Mouse (Mus musculus) midbrain, embryonic 15.5 days (tissue): Measurements from ENCODE around the gene Mcpt2. TPM values are rescaled to one million over a fixed set of nuclear protein-coding genes. Genes with fewer than 3 reads are reported as not detected.
"Not testable (repeated sequence)": the region's sequence is repeated elsewhere in the genome, so short reads cannot be mapped to it uniquely, and the experiment has no call there.

Experiments used
- ATAC-seq: fragments of 200-750 bp; cut with Nextera tagmentation; replicated peaks from 2 replicates; pipeline ENCODE4 v1.8.0; 2017; ENCODE audit warnings: moderate TSS enrichment
- H3K27ac ChIP-seq: fragments of 300-500 bp; sonication (generic); 2 replicates; pipeline ENCODE4 v1.5.1; 2015; ENCODE audit warnings: mild to moderate bottlenecking, inconsistent platforms
- H3K27me3 ChIP-seq: fragments of 300-500 bp; sonication (generic); replicated peaks from 2 replicates; pipeline ENCODE4 v1.6.1; 2015; ENCODE audit warnings: inconsistent platforms
- H3K36me3 ChIP-seq: fragments of 300-500 bp; sonication (generic); replicated peaks from 2 replicates; pipeline ENCODE4 v1.6.1; 2015; ENCODE audit warnings: inconsistent platforms
- H3K4me1 ChIP-seq: fragments of 300-500 bp; sonication (generic); 2 replicates; pipeline ENCODE4 v1.6.1; 2015; ENCODE audit warnings: inconsistent platforms
- H3K4me2 ChIP-seq: fragments of 300-500 bp; sonication (generic); 2 replicates; pipeline ENCODE4 v1.6.1; 2015; ENCODE audit warnings: inconsistent platforms, mild to moderate bottlenecking, moderate library complexity
- H3K4me3 ChIP-seq: fragments of 300-500 bp; sonication (generic); 2 replicates; pipeline ENCODE4 v1.5.1; 2015; ENCODE audit warnings: mild to moderate bottlenecking, inconsistent platforms
- H3K9ac ChIP-seq: fragments of 300-500 bp; sonication (generic); 2 replicates; pipeline ENCODE4 v1.6.1; 2015; ENCODE audit warnings: mild to moderate bottlenecking, inconsistent platforms
- H3K9me3 ChIP-seq: fragments of 300-500 bp; sonication (generic); 2 replicates; pipeline ENCODE4 v1.6.1; 2016; ENCODE audit warnings: inconsistent platforms
- WGBS: fragments of 180-500 bp; shearing (Covaris S2); methylation state at CpG from one replicate; pipeline ENCODE4 v1.1.7; 2015; ENCODE audit warnings: mixed read lengths; 5-methylcytosine and 5-hydroxymethylcytosine counted together
- polyA plus RNA-seq: library from polyadenylated mRNA; unstranded; fragments of >200 nt; fragmentation: Nextera tagmentation; extraction: Ambion mirVana; gene quantifications from 2 replicates; pipeline ENCODE4 v1.2.1, GENCODE M21; 2015

Gene Mcpt2
- not detected in 2 replicates for polyA plus RNA-seq

- 64% methylated on average over 1 of the region's 1 CpGs for WGBS
- H3K9me3 ChIP-seq, ATAC-seq, H3K27ac ChIP-seq, H3K36me3 ChIP-seq, H3K4me3 ChIP-seq, H3K4me1 ChIP-seq, H3K4me2 ChIP-seq, H3K27me3 ChIP-seq, H3K9ac ChIP-seq: not testable (repeated sequence)
These were observed at the start of gene Mcpt2 for GRCm38 (mm10) chr14:56041792-56042191. TSS of gene Mcpt2 (plus strand) at chr14:56042041.

GRCm38 (mm10) chr14:56013147-56013546 is 28.7 kb upstream of the Mcpt2 start:
- H3K4me3 ChIP-seq = no peak overlapping the region
- no peaks in the 10 kb centered on the region for H3K27me3 ChIP-seq
- H3K9ac ChIP-seq = no peak overlapping the region
- no peaks in the 10 kb centered on the region for H3K4me1 ChIP-seq
- ATAC-seq = no peak
- no peaks in the 10 kb centered on the region for H3K9me3 ChIP-seq
- WGBS = 73% methylated on average over 3 of the region's 3 CpGs
- H3K27ac ChIP-seq = no peak overlapping the region
- no peaks in the 10 kb centered on the region for H3K36me3 ChIP-seq
- H3K4me2 ChIP-seq = no peak overlapping the region

- no peak overlapping the region for H3K9ac ChIP-seq
- no peaks in the 10 kb centered on the region for H3K36me3 ChIP-seq
- H3K4me2 ChIP-seq = no peak overlapping the region
- no peak overlapping the region for H3K27ac ChIP-seq
- no peak overlapping the region for H3K4me3 ChIP-seq
- no peaks in the 10 kb centered on the region for H3K4me1 ChIP-seq
- no peaks in the 10 kb centered on the region for H3K27me3 ChIP-seq
- 93% methylated on average over 2 of the region's 2 CpGs for WGBS
- no peaks in the 10 kb centered on the region for H3K9me3 ChIP-seq
- no peak for ATAC-seq
These were observed 27.9 kb upstream of the Mcpt2 start for GRCm38 (mm10) chr14:56013924-56014323.

DNA sequence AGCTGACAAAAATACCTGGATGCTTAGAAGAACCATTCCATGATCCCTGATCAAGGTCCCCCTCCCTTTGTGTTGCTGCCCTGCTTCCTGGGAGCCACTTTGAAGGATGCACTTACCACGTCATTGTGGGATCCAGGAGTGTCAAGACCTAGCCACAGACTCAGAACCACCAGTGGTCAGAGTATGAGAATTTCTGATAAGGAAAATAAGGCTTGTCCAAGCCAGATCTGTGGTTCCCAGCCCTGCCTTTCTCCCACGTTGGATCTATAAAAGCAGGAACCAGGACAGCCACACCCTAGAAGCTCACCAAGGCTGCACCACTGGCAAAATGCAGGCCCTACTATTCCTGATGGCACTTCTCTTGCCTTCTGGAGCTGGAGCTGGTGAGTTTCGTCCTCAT is 24.2 kb upstream of the Mcpt2 start, which contains the start of gene Mcpt1:
Mcpt1 (plus strand) TSS at position 301 of the 400 bp plus-strand sequence.
- not testable (repeated sequence) for ATAC-seq, H3K4me2 ChIP-seq, H3K27ac ChIP-seq, H3K36me3 ChIP-seq, H3K4me1 ChIP-seq, H3K4me3 ChIP-seq, H3K9ac ChIP-seq, H3K9me3 ChIP-seq, H3K27me3 ChIP-seq
- WGBS = 83% methylated on average over 3 of the region's 3 CpGs

DNA sequence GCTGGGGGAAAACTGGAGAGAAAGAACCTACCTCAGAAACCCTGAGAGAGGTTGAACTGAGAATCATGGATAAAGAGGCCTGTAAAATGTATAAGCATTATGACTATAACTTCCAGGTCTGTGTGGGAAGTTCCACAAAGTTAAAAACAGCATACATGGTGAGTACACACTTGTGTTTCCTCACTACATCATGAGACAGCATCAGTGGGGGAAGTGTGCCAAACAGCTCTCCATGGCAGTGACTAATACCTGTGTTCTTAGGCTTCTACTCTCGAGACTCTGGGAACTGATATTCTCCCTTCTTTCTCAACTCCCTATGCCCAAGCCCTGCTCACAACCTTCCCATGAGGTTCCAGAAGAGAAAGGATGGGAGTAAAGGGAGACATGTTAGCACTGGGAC is 22.4 kb upstream of the Mcpt2 start:
- Histone ChIP-seq H3K9ac (no peak overlapping the region), H3K4me2 (no peak overlapping the region), H3K9me3 (no peaks in the 10 kb centered on the region), H3K27me3 (no peaks in the 10 kb centered on the region), H3K4me3 (no peak overlapping the region), H3K4me1 (no peaks in the 10 kb centered on the region), H3K27ac (no peak overlapping the region), H3K36me3 (no peaks in the 10 kb centered on the region)
- 84% methylated on average over 1 of the region's 1 CpGs for WGBS
- ATAC-seq = no peak

DNA sequence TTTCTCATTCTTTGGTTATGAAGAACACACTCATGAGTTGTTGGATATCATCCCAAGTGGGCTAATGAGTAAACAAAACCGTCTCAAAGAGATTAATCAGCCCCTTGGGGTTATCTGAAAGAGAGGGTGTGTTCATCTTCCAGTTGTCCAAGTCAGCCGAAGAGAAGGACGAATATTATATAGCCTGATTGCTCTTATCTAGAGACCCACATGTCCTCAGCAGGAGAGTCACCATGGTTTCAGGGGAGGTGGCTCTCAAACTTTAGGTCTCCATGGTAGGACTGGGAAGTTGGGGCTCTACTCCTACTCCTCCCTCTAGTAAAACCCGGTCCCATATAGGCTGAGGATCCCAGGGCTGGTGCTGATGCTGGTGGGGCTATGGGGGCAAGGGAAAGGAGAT is 20.5 kb upstream of the Mcpt2 start:
- not testable (repeated sequence) for ATAC-seq, H3K27me3 ChIP-seq, H3K4me3 ChIP-seq, H3K36me3 ChIP-seq, H3K9me3 ChIP-seq, H3K4me1 ChIP-seq, H3K4me2 ChIP-seq, H3K9ac ChIP-seq, H3K27ac ChIP-seq
- 90% methylated on average over 4 of the region's 4 CpGs for WGBS

DNA sequence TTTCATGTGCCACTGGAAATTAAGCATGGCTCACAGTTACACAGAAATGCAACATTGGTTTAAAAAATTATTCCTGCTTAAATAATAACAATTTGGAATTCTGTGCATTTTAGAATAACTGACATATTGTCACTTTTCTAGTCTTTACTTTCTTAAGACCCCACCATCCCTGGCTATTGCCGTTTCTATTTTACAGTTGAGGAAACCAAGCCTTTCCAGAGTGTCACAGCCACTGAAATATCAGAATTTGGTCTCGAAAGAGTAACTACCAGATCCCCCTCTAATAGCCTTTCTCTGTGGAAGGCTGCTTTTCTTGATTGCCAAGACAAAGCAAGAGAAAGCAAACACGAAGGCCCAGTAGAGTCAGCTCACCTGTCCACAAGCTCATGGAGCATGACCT is 11.4 kb upstream of the Mcpt2 start, which contains the start of gene Mcpt9:
Mcpt9 (minus strand) TSS at position 101 of the 400 bp plus-strand sequence.
- not testable (repeated sequence) for ATAC-seq, H3K36me3 ChIP-seq, H3K9ac ChIP-seq, H3K4me3 ChIP-seq, H3K4me1 ChIP-seq, H3K9me3 ChIP-seq, H3K27ac ChIP-seq, H3K27me3 ChIP-seq, H3K4me2 ChIP-seq
- 81% methylated on average over 3 of the region's 3 CpGs for WGBS

GRCm38 (mm10) chr14:56034433-56034832 is 7.4 kb upstream of the Mcpt2 start:
- no peaks in the 10 kb centered on the region for H3K27me3 ChIP-seq
- H3K4me2 ChIP-seq = no peak overlapping the region
- no peak overlapping the region for H3K27ac ChIP-seq
- no peaks in the 10 kb centered on the region for H3K9me3 ChIP-seq
- H3K4me1 ChIP-seq = no peaks in the 10 kb centered on the region
- no peak for ATAC-seq
- H3K4me3 ChIP-seq = no peak overlapping the region
- WGBS = 86% methylated on average over 2 of the region's 2 CpGs
- no peaks in the 10 kb centered on the region for H3K36me3 ChIP-seq
- no peak overlapping the region for H3K9ac ChIP-seq

DNA sequence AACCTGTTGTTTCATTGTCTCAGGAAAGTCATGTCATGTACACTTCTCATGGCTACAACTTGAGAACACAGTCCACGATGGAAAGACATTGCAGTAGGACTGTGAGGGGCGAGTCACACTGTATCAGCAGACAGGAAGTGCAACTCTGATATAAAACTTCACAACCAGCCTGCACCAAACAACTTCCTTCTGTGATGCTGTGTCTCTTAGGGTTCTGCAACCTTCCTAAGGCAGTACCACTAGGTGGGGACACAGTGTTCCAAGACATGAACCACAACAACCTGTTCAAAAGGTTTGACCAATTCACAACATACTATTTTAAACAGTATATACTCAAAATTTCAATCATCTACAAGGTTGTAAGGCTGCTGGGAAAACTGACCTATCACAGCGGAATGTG is 13.6 kb downstream of the Mcpt2 start:
- Histone ChIP-seq H3K27ac (no peak overlapping the region), H3K9me3 (no peaks in the 10 kb centered on the region), H3K4me3 (no peak overlapping the region), H3K9ac (no peak overlapping the region), H3K27me3 (no peaks in the 10 kb centered on the region), H3K36me3 (no peaks in the 10 kb centered on the region), H3K4me2 (no peak overlapping the region), H3K4me1 (no peaks in the 10 kb centered on the region)
- 83% methylated on average over 3 of the region's 3 CpGs for WGBS
- no peak for ATAC-seq

- 86% methylated on average over 4 of the region's 4 CpGs for WGBS
- H3K27me3 ChIP-seq = no peaks in the 10 kb centered on the region
- ATAC-seq = no peak
These were observed 15.9 kb downstream of the Mcpt2 start for GRCm38 (mm10) chr14:56057722-56058121.

DNA sequence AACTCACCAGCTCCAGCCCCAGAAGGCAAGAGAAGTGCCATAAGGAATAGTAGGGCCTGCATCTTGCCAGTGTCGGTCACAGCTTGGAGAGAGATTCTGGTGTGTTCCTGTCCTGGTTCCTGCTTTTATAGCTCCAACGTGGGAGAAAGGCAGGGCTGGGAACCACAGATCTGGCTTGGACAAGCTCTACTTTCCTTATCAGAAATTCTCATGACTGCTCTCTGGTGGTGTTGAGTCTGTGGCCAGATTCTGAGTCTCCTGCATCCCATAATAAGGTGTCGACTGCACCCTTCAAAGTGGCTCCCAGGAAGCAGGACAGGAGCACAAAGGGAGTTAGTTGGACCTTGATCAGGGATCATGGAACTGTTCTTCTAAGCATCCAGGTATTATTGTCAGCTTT is 20.4 kb downstream of the Mcpt2 start, which contains the start of gene Mcpt4:
Mcpt4 (minus strand) TSS at position 101 of the 400 bp plus-strand sequence.
- H3K9me3 ChIP-seq, ATAC-seq, H3K9ac ChIP-seq, H3K4me1 ChIP-seq, H3K4me2 ChIP-seq, H3K27ac ChIP-seq, H3K4me3 ChIP-seq, H3K36me3 ChIP-seq, H3K27me3 ChIP-seq: not testable (repeated sequence)
- 89% methylated on average over 3 of the region's 3 CpGs for WGBS

More at GRCm38 (mm10) chr14:56057722-56058121, 15.9 kb downstream of the Mcpt2 start:
- Histone ChIP-seq H3K9me3 (no peaks in the 10 kb centered on the region), H3K4me2 (no peak overlapping the region), H3K36me3 (no peaks in the 10 kb centered on the region), H3K27ac (no peak overlapping the region), H3K4me1 (no peaks in the 10 kb centered on the region), H3K9ac (no peak overlapping the region), H3K4me3 (no peak overlapping the region)

- Histone ChIP-seq H3K27ac (no peak overlapping the region), H3K9ac (no peak overlapping the region), H3K4me1 (no peaks in the 10 kb centered on the region), H3K4me2 (no peak overlapping the region), H3K36me3 (no peaks in the 10 kb centered on the region), H3K4me3 (no peak overlapping the region), H3K9me3 (no peaks in the 10 kb centered on the region), H3K27me3 (no peaks in the 10 kb centered on the region)
- WGBS = 66% methylated on average over 4 of the region's 4 CpGs
- ATAC-seq = no peak
These were observed 40.2 kb downstream of the Mcpt2 start for GRCm38 (mm10) chr14:56082016-56082415.

GRCm38 (mm10) chr14:56085167-56085566 is 43.3 kb downstream of the Mcpt2 start, which contains the start of gene Mcpt8:
TSS of gene Mcpt8 (minus strand) at chr14:56085273.
- H3K36me3 ChIP-seq = no peaks in the 10 kb centered on the region
- 94% methylated on average over 2 of the region's 2 CpGs for WGBS
- no peak within 1 kb of the TSS for H3K9ac ChIP-seq
- no peak within 1 kb of the TSS for H3K4me2 ChIP-seq
- H3K27me3 ChIP-seq = no peaks in the 10 kb centered on the region
- no peak within 1 kb of the TSS for H3K27ac ChIP-seq
- H3K4me3 ChIP-seq = no peak within 1 kb of the TSS
- ATAC-seq = no peak
- H3K4me1 ChIP-seq = no peaks in the 10 kb centered on the region
- H3K9me3 ChIP-seq = no peaks in the 10 kb centered on the region
